Mouse (Mus musculus) bone marrow, adult 2 months (tissue): ENCODE measurements around the gene Cyp2ab1.

Source experiments
- CTCF ChIP-seq: fragments of 200-500 bp; IDR thresholded peaks from 2 replicates; pipeline ENCODE4 v1.5.1; 2011; ENCODE audit warnings: low read length, control low read depth; ENCODE audit not compliant: control insufficient read depth, insufficient read depth
- POLR2A ChIP-seq: fragments of 200-500 bp; IDR thresholded peaks from 2 replicates; pipeline ENCODE4 v1.6.1; 2011; ENCODE audit warnings: low read depth, mild to moderate bottlenecking, control low read depth, low read length, borderline replicate concordance; ENCODE audit not compliant: control insufficient read depth

- TF ChIP-seq CTCF (no peak), POLR2A (no peak)
Observed at GRCm38 (mm10) chr16:20345464-20345863, 20.3 kb upstream of the Cyp2ab1 start.
